Mouse (Mus musculus) 416B (cell line): ENCODE data around the gene AC161166.1.
"Not testable (repeated sequence)": the region's sequence is repeated elsewhere in the genome, so short reads cannot be mapped to it uniquely, and the experiment has no call there.

ENCODE experiments used
- DNase-seq: peaks from one replicate; pipeline ENCODE4 v3.0.0; 2011; ENCODE audit warnings: low read depth

Gene AC161166.1

GRCm38 (mm10) chr7:24485481-24485880 is 26.8 kb downstream of the AC161166.1 start:
- no peak for DNase-seq

GRCm38 (mm10) chr7:24483291-24483690 is 29.0 kb downstream of the AC161166.1 start:
- DNase-seq, result not testable (repeated sequence)

DNA sequence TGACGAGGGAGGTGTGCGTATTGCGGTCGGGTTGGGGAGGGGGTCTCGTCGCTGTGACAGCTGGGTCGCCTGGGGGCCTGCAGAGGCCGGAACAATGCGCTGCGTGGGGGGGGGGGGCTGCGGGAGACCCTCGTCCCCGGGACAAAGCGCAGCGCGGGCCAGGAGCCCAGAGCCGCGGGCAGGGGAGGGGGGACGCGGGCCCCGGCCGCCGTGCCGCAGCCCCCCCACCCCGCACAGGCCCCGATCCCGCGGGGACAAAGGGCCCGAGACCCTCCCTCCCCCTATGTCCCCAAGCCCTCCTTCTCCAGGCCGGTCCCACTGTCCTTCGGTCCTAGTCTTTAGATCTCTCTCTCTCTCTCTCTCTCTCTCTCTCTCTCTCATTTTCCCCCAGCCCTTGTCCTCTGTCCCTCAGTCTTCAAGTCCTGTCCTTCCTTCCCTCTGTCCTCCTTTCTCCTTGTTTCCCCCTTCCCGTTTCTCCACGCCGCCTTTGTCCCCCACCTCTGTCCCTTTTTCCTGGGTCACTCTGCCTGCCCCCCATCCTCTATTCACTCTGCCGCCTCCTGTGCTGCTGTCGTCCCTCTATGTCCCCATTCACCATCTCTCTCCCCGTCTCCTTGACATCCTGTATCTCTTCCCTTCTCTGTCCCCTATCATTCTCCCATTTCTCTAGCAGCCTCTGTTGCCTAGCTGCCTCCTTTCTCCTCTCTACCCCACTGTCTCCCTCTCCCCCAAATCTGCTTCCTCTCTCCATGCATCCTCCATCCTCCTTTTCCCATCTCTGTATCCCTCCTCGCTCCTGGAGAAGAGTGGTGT is 29.8 kb downstream of the AC161166.1 start:
- no peak for DNase-seq

DNA sequence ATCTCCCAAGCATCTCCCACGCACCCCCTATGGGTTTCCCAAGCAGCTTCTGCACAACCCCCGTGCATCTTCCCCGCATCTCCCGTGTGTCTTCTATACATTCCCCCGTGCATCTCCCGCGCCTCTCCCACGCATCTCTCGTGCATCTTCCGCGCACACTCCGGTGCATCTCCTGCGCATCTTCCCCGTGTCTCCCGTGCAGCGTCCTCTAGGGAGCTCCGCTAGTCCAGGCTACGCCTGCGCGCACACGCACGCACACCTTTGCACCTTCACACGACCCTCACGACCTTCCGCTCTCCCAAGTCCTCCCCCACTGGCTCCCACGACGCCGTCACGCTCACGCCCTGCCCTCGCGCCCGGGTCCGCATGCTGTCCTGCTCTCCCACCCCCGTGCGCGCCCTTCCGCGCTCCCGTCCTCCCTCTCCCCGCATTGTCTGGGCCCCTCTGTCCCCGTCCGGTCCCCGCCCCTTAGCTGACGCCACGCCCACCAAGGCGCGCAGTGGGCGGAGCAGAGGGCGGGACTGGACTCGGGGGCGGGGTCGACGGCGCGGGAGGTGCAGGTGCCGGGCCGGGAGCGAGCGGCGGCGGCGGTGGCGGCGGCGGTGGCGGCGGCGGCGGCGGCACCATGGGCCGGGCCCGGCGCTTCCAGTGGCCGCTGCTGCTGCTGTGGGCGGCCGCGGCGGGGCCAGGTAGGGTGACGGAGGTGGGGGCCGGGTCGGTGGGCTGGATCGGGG is 30.6 kb downstream of the AC161166.1 start, which contains the start of gene Cadm4:
Gene Cadm4 (plus strand): TSS at position 550 of the 734 bp plus-strand sequence.
- DNase-seq, result no peak

DNA sequence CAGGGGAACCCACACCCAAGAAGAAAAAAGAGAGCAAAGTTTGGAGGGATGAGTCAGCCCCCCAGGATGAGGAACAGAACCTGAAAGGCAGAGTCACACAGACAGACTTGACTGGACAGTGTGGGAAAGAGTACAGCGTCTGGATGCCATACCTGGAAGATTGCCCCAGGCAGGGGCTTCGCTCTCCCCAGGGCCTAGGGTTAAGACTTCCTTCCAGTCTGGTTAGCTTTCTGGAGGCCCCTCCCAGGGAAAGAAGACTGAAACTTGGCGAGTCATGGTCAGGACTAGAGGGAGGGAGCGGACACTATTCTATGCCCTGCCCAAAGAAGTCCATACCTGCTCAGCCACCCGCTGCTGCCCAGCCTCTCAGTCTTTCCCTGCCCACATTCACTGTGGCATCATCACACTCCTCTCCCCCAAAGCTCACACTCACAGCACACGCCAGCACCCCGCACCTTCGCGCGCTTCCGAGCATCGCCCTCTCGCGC is 31.2 kb downstream of the AC161166.1 start:
- no peak for DNase-seq

- DNase-seq, result no peak
Measured at GRCm38 (mm10) chr7:24480121-24480941, 31.9 kb downstream of the AC161166.1 start.

- no peak for DNase-seq
Measured at GRCm38 (mm10) chr7:24479685-24480084, 32.6 kb downstream of the AC161166.1 start.

GRCm38 (mm10) chr7:24478911-24479310 is 33.3 kb downstream of the AC161166.1 start:
- peak; percentile 67 for DNase-seq

DNA sequence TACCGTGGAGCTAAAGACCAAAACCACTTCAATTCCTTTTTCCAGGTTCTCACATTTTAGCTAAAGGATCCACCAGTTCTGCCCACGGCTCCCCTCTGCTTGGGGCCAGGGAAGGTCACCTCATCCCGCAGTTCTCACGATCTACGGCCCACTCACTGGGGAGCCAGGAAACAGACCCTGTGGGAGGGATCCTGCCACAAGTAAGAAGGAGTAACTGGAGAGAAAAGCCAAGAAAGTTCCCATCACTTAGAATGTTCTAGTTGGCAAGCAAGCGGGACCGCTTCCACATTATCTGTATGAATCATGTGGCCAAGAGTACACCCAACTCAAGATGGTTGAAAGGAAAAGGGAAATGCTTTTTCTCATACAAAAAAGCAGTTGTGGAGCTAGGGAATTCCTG is 35.4 kb downstream of the AC161166.1 start:
- no peak for DNase-seq

DNA sequence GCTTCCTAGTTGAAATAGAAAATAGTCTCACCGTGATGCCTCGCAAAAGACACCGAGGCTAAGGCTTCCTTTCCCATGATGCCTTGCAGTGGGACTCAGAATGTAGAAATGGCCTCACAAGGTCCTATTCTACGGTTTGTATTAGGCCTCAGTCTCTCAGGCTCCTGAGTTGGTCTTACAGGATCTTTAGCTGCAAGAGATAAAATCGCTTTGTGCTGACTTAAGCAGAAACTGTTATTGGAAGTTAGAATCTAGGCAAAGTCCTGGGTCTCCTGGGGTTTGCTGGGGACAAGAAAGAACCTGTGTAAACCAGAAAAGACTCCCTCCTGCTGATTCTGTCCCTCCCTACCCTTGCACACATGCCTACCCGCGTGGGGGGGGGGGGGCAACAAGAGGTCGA is 35.9 kb downstream of the AC161166.1 start:
- DNase-seq, result no peak

DNA sequence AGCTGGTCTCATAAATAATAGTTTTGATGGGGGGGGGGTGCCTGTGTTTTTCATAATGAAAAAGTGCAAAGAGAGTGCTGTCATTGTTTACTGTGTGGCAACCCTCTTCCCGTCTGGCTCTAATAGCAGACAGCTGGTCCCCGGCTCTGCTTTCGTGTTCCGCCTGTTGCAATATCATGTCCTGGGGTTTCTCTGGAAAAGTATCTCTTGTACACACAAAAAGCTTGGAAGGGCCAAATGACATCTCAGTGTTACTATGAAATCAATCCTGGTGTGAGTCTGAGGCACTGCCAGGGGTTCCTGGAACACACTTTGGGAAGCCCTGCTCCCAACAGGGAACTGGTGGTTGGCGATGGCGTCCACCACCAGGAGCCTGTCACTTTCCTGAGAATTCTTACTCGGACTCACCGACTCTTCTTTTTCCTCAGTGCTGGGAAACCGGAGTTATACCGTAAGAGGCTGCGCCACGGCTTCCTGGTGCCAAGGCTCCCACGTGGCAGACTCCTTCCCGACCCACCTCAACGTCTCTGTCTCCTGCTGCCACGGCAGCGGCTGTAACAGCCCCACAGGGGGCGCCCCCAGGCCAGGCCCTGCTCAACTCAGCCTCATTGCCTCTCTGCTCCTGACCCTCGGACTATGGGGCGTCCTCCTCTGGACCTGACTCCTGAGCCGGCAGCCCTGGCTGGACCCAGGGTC is 37.3 kb downstream of the AC161166.1 start:
- no peak for DNase-seq

DNA sequence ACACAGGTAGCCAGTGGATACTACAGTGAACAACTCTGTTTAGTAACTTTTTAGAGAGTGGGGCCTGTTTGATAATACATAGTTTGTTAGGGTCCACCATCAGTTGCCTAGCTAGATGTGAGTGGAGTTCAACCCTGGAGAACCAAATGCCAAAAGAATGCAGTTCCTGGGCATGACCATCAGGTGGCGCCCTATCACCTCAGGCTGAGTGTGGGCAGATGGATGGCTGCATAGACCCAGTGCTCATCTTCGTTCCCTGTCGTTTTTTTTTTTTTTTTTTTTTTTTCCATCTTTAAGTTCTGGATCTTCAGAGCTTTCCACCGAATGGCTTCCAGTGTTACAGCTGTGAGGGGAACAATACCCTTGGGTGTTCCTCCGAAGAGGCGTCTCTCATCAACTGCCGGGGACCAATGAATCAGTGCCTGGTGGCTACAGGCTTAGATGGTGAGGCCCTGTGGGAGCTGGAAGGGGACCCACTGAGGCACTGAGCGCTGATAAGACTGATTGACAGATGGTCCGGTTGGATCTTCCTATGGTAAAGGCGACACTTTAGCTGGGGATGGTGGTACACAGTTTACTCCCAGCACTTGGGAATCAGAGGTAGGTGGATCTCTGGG is 38.2 kb downstream of the AC161166.1 start:
- peak; percentile 73 for DNase-seq

- peak; percentile 65 for DNase-seq
Measured at GRCm38 (mm10) chr7:24472937-24473336, 39.3 kb downstream of the AC161166.1 start.

GRCm38 (mm10) chr7:24472442-24472841 is 39.8 kb downstream of the AC161166.1 start:
- DNase-seq, result no peak

- DNase-seq, result no peak
Measured at GRCm38 (mm10) chr7:24470356-24470755, 41.9 kb downstream of the AC161166.1 start.

- peak; percentile 43 for DNase-seq
Measured at GRCm38 (mm10) chr7:24469126-24469525, 43.1 kb downstream of the AC161166.1 start.

GRCm38 (mm10) chr7:24467886-24468285 is 44.4 kb downstream of the AC161166.1 start:
- DNase-seq, result no peak

- DNase-seq, result peak; percentile 85
Measured at GRCm38 (mm10) chr7:24466835-24467234, 45.4 kb downstream of the AC161166.1 start.

DNA sequence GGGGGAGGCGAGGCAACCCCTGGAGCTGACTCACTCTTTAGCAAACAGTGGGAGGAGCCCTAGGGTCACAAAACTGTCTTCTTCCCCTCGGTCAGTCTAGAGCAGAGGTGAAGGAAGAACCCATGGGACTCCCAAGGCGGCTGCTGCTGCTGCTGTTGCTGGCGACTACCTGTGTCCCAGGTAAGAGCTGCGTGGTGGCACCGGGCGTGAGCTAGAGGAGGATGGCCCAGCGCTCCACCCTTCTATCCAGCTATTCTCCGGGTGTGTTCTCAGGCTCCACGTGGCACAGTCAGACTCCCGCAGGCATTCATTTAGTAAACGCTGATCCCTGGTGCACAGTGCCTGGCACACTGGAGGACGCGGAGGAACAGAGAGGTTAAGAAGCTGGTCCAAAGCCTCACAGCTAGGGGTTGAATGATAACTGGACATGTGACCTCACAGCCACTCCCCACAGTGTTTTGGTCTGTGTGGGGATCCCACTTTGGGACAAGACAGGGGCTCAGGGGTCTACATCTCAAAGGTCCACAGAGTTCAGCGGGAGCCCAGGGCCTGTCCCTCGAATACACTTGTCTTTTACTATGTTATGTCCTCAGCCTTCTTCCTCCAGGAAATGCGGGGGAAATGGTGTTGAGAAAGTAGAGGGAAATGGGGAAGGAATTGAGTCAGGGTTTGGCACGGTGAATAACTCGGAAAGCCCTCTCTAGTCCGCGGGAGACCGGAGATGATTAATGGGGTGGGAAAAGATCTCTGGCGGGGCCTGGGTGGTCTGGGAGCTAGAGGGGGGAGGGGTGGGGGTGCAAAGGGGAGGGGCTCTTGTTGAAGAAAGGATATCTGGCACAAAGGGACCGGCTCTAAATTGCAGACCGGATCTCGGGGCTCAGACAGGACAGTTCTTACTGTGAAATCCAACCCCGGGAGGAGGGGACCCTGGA is 49.6 kb downstream of the AC161166.1 start, which contains the start of gene Plaur:
Gene Plaur (plus strand): TSS at position 97 of the 932 bp plus-strand sequence.
- DNase-seq, result peak; percentile 91
